Mouse (Mus musculus) Muller cell, postnatal 12 days (primary cell): ENCODE measurements around the gene Smim24.
A peak's percentile ranks its signal among the peaks of the same experiment; 100 is the strongest.

Experiments used
- DNase-seq: peaks from one replicate; pipeline ENCODE4 v3.0.0-alpha.2; 2015; ENCODE audit errors: inconsistent ontology term

The Smim24 gene

DNA sequence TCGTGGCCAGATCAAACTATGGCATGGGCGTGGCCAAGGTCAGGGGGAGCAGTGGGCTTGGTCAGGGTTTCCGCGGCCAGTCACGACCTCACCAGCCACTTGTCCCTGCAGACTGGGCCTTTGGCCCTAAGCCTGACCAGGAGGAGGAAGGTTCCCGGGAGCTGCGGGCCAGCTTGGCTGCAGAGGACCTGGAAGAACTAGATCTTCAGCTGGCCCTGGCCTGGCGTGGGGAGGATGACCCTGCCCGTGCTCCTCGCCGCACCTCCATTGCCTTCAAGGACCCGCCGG lies 2.2 kb upstream of the Smim24 start:
- DNase-seq, result no peak

DNA sequence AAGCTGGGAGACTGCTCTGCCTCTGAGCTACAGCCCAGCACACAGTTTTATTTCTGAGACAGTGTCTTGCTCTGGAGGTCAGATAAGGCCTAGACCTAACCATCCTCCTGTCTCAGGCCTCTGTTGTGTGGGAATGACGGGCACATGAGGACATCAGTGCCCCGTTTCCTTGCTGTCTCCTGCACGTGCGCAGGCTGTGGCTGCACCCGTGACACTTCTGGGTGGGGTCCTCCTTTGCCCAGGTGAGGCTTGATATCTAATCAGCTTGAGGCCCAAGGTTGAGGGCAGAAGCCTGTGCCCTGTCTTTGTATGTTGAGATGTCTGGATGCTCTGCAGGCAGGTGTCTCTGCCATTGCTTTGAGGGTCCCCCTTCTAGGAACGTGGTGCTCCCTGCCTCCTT lies 581 bp upstream of the Smim24 start:
- no peak for DNase-seq

- no peak for DNase-seq
Measured at GRCm38 (mm10) chr10:81393456-81394063, 709 bp downstream of the Smim24 start.

- DNase-seq, result no peak
Measured at GRCm38 (mm10) chr10:81395127-81395526, 2.3 kb downstream of the Smim24 start.

DNA sequence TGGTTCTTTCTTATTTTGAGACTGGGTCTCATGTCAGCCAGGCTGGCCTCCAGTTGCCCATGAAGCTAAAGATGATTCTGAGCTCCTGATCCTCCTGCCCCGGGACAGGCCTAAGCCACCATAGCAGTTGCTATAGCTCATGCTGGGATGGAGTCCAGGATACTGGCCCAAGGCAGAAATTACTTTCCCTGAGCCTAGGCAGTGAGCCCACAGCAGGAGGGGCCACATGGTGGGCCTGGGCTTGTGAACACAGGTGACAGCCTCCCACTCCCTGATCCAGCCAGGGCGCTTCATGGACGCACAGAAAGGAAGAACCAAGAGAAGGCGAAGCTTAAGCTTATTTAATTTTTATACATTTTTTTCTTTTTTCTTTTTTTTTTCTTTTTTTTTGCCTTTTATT lies 3.0 kb downstream of the Smim24 start:
- no peak for DNase-seq

- DNase-seq, result no peak
Measured at GRCm38 (mm10) chr10:81396749-81397148, 3.9 kb downstream of the Smim24 start.

DNA sequence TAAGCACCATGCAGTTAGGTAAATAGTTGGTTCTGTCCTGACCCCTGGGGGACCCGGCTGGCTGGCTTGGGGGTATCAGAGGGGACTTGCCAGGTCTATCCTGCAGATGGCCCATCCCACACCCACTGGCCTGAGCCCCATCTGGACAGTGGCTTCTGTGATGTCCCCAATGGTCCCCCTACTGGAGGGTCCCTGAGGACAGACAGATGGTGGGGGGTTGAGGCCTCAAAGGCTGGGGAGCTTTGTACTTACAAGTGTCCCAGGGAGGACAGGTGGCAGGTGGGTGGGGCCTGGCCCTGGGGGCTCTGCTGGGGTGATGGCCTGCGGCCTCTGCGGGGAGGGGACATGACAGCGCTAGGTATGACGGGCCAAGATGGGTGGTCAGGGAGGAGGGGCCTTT lies 6.4 kb downstream of the Smim24 start:
- DNase-seq, result no peak

GRCm38 (mm10) chr10:81399798-81400308 lies 7.0 kb downstream of the Smim24 start:
- no peak for DNase-seq

DNA sequence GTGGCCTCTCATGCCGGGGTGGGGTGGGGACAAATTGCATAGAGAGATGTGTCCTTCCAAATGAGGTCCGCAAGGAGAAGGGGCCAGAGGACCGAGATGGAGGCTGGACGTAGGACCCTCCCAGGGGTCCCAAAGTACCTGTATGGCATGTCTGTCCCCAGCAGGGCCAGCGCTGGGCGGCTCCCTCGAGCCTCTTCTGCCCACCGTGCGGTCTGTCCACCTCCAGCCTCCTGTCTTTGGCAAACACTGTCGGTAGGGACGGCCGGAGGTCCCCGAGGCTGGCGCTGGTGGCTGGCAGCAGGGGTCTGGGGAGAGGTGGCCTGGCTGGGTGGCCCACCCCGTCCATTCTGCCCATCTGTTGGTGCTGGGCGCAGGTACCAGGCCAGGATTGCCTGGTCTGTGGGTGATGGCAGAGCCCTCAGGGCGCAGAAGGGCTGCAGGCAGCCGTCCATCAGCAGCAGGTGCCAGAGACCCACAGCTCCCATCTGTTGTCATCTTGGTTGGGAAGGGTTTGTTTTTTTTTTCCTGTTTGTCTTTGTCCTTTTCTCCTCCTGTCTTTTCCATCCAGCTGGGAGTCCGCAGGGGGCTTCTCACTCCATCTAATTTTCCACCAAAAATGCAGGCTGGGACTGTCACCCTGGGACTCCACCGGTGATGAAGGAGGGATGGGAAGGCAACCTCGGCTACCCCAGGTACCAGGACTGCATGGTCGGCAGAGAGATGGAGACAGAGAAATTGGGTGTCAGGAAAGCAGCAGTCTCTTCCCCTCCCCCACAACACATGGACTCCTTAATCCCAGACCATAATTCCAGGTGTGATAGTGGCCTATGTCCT lies 7.7 kb downstream of the Smim24 start:
- DNase-seq, result no peak

DNA sequence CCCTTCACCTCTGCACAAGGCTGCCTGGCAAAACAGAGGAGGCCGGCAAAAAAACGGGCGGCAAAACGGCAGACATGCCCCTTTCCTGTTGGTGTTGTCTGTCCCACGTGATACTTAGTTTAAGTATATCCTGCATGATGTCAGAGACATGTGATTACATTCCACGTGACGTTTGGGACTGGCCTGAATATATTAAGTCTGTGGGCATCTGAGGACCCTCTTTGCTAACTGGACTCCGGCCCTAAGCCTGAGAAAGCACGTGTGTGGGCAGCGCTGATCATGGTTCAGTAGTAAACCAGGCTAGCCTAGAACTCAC lies 8.3 kb downstream of the Smim24 start:
- no peak for DNase-seq

- DNase-seq, result peak; percentile 90
Measured at GRCm38 (mm10) chr10:81401521-81402226, 8.8 kb downstream of the Smim24 start.

DNA sequence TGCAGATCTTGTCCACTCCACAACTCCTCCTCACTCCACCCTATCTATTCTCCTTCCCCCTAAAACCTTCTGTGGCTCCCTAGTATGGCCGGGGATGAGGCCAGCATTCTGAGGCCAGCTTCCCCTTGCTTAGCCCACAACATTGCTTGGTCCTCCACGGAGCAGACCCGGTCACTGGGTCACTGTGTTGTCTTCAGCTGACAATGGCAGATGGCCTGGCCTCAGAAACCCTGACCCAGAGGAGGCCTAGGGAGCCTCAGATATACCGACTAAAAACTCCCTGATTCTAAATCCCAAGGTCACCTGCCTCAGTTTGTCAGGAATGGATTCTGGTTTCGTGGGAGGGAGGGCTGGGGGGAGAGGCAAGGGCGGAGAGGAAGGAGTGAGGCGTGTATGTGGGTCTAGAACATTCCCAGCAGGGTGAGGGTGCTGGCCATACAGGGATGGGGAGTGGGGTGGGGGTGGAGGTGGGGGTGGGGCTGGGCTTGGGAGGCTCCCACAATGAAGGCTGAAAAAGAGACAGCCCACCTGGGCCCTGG lies 9.4 kb downstream of the Smim24 start:
- no peak for DNase-seq

- no peak for DNase-seq
Measured at GRCm38 (mm10) chr10:81403511-81403910, 10.7 kb downstream of the Smim24 start.

DNA sequence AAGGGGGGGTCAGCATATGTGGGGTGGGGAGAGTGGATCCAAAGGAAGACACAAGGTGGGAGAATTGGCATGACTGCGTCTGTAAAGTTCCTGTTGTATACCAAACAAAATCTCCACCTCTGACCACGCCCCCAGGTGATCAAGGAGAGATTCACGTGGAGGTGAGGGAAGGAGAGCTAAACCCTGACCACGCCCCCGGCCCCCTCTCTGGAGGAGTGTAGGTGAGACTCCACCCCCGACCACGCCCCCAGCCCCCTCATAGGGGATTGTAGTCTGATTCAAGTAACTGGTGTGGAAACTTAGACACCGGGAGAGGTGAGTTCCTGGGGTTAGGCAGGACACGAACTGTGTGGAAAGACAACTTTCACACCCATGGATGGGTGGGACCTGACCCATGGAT lies 11.2 kb downstream of the Smim24 start:
- DNase-seq, result no peak

- DNase-seq, result no peak
Measured at GRCm38 (mm10) chr10:81404720-81405119, 11.9 kb downstream of the Smim24 start.

DNA sequence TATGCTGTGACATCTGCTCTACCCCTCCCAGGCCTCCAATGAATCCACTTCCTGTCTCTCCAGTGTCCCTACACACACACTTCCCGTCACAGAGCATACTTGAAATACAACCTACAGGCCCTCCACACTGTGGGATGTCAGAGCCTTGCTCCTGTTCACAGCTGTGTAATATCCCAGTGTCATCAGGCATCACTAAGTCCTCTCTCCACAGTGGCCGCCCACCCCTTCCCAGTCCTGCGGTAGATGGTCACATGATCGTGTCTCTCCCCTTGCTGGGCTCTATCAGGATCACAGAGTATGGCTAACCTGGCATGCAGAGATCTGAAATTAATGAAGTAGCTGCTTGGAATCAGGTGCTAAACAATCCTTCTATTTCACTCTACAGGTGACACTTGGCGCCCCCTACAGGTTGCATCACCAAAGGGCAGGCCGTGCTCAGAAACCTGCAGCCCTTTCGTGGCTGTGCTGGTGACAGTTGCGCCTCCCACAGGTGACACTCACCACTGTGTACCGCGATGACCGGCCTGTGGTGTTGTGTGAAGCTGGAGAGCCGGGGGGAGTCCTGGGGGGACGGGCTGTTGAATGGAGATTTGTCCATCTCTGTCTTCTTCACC lies 12.8 kb downstream of the Smim24 start:
- no peak for DNase-seq

DNA sequence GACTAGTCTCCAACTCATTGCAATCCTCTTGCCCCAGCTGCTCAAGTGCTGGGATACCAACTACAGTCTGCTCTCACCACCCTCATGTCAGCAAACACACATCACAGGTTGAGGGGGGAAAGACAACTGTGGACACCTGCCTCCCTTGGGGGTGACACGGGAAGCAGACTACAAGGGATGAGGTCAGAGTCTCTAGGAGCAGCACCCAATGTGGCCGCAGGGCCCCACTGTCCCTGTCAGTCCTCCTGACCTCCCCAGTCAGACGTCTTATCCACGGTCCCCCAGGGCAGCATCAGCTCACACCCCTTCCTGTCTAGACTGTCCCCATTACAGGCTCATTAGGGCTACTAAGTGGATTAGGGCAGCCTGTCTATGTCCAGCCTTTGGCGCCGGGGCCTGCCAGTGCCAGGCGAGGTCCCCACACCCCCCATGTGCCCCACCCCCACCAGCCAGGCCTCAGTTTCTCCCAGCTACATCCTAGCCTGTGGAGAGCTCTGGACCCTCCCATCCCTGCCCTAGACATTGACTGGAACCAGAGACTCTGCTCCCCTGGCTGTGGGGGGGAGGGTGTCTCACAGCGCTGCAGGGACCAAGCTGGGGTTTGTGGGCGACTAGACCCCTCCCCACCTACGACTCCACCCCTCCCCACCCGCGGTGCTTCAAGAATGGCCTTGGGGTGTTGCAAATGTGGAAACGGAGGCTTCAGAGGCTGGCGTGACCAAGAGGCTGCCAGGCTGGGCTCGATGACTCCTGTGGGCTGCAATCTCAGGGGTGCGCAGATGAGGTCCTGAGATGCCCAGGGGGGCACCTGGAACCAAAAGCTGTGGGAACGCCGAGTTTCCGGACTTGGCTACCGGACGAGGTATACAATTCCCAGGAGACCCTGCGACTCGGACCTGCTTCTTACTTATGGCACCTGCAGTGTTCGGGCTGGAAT lies 13.9 kb downstream of the Smim24 start:
- DNase-seq, result no peak

DNA sequence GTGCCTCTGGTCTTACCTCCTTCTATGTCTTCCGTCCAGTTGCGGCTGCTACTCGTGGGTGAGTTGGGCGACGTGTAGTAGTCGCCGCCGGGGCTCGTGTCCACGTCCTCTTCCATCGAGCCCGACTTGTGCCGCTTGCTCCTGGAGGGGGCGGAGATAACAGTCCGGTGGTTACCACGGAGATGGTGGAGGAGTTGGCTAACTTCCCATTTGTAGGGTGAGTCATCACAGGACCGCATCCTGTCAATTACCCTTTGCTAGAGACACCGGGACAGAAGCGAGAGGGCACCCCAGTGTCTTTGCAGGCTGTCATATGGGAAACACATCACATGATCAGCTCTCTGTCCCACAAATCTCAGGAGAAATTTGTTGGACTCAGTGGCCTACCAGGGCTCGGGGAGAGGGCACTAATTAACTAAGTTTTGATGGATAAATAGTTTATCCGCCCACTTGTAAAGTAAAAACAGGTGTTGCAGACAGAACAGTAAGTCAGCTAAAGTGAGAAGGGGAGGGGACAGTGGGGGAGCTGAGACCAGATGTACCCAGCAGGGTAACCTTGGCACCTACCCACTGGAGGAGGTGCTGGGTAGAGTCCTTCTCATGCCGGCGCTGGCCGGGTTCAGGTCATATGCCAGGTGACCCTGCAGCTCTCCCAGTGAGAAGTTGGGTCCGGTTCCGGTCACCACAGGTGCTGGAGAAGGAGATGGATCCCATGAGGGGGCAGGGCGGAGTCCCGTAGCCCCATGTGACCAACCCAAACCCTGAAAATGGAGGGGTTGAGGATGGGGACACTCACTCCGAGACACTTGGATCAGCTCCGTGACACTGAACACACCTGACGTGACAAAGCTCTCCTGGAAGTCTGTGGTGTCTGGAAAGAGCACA lies 14.9 kb downstream of the Smim24 start:
- DNase-seq, result peak; percentile 95

DNA sequence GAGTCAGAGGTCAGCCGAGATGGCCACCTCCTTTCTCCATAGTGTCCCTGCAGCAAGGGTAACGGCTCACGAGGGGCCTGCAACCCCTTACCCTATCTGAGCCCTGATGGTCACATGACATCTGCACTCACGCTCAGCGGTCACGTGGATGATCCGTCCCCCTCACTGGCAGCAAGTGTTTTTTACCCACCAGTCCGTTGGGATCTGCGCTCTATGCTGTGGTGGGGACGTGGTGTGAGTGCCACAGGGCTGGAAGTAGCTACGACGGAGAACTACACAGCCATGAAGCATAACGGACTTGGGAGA lies 15.5 kb downstream of the Smim24 start:
- no peak for DNase-seq

GRCm38 (mm10) chr10:81408871-81409291 lies 16.0 kb downstream of the Smim24 start:
- DNase-seq, result peak; percentile 91
